Comparison of ENCODE assay signal across 8 mouse cellular contexts in the genomic region with DNA sequence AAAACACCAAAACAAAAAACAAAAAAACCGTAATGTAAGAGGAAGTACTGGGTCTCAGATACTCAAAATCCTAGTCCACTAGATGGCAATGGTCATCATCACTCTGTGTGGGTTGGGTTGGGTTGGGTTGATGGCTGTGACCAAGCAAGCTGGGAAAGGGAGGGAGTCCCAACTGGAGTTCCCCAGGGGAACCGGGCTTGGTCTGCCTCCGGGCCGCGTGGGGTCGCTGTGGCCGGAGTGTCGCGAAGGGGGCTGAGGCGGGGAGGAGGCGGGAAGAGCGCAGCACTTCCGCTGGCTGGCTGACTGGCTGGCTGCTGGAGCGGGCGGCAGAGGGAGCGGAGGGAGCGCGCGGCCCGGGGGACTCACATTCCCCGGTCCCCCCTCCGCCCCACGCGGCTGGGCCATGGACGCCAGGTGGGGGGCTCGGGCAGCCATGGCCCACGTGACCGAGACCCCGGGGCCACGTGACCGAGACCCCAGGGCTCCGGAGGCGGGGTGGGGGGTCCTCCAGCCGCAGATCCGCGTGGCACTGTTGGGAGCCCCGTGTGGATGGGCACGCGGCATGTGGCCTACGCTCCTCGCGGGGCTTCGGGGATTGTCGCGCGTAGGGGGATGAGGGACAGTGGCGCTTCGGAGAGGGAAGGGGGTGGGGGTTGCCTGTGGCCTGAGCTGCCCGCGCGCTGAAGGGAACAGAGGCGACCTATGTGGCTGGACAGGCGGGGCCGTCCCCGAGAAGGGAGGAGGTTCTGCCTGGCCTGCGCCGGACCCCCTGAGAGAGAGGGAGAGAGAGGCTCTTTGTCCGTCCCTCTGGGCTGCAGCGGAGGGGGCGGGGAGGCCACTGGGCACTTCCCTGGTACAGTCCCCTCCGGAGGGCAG. TPM values are rescaled to one million over a fixed set of nuclear protein-coding genes. Genes with fewer than 3 reads are reported as not detected.
DNase-seq lines count a peak whose midpoint lies in the region; ATAC-seq lines count a peak whose summit lies in the region.

A gene (plus strand): TSS at position 220 of the 876 bp plus-strand sequence.

- peak within 1 kb of the TSS; percentile 95 for H3K9ac ChIP-seq in hindbrain, embryonic 12.5 days

- H3K27me3 ChIP-seq in hindbrain, embryonic 12.5 days, result no peaks in the 10 kb centered on the region

- peak within 1 kb of the TSS; percentile 90 for H3K27ac ChIP-seq in hindbrain, embryonic 12.5 days

- H3K4me3 ChIP-seq in hindbrain, embryonic 12.5 days, result peak within 1 kb of the TSS; percentile 79

- H3K36me3 ChIP-seq in hindbrain, embryonic 12.5 days, result peaks cover 35% of the 10 kb centered on the region

- H3K4me2 ChIP-seq in hindbrain, embryonic 12.5 days (replicated peaks), result peak within 1 kb of the TSS; percentile 95

- peak; percentile 98 for DNase-seq in Muller cell, postnatal 12 days (ENCODE audit: inconsistent ontology term)
- peak; percentile 95 to 96 for DNase-seq in cerebellum, postnatal 14 days
- peak; percentile 83 for DNase-seq in frontal cortex, postnatal 14 days (ENCODE audit: low spot score in 2 of 2)
- peak; percentile 91 to 94 for DNase-seq in layer of hippocampus, postnatal 36 days
- peak; percentile 94 for DNase-seq in lung, postnatal 25 days (ENCODE audit: low spot score)
- peak; percentile 77 for DNase-seq in retina, adult 2 months (ENCODE audit: low read depth, low spot score)
- peak; percentile 93 for DNase-seq in thymus, postnatal 25 days

- H3K9me3 ChIP-seq in hindbrain, embryonic 12.5 days (replicated peaks), result no peaks in the 10 kb centered on the region

- WGBS in hindbrain, embryonic 12.5 days, result under 1% methylated on average over 44 of the region's 61 CpGs

- peak; percentile 85 for ATAC-seq in hindbrain, embryonic 12.5 days (ENCODE audit: low FRiP score)

- peaks cover 34% of the 10 kb centered on the region for H3K4me1 ChIP-seq in hindbrain, embryonic 12.5 days

RNA-seq across cellular contexts. Expression of the gene that starts here (rescaled TPM):
- 90.6 and 92.4 TPM in 2 replicates for polyA plus RNA-seq in hindbrain, embryonic 12.5 days (2016; fragmentation: Nextera tagmentation; extraction: Ambion mirVana)
- 10 to 100 TPM; 28.2 to 29.4 TPM for total RNA-seq in layer of hippocampus, postnatal 36 days (2021)

Comparison
In these comparisons a context has a peak if more than half of its experiments do, and no peak if none do; other contexts are left out.
1. Peak in every context shown above with its lines: DNase-seq, ATAC-seq, H3K4me3 ChIP-seq and H3K27ac ChIP-seq.